Mouse (Mus musculus) CD4-positive, CD25-positive, alpha-beta regulatory T cell, adult 4 months (primary cell): ENCODE measurements at regions not wholly inside any gene's neighbourhood (a gene's known extent, or its start where the extent isn't known, plus 50 kb on each side); places are given as distances from the start of the nearest gene placed in this dataset.
"Not testable (repeated sequence)": the region's sequence is repeated elsewhere in the genome, so short reads cannot be mapped to it uniquely, and the experiment has no call there.

Experiments
- ATAC-seq: one replicate; pipeline ENCODE4 v1.8.0; 2017

DNA sequence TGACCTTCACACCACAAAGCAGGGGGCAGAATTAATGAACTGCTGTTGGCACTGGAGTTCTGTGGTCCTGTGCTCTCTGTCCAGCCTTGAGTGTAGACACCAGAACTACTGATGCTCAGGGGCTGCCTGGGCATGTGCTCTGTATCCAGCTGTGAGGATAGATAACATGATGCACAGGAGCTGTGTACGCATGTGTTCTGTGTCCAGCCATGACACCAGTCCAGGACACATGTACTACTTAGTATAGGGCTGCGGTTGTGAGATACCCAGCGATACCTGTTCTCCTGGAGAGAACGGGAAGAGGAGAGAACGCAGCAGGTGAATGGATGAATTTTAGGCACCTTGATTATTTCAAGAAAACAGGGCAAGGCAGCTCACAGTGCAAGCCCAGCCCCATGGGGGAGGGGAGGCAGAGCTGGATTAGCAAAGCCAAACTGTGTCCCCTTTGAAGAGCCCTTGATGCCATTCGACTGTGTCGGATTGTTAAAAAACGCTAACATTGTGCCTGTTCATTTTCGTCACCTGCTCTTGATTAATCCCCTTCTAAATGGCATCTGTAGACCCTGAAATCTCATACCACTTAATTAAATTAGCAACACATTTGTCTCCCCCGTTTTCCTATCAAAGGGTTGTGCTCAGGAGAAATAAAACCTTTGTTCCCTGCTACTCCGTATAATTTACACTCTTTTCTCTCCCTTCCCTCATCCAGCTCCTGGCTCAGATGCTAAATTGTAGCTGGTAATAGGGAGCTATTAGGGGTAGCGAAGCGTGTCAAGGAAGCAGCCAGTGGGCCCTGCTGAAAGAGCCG lies 218.8 kb upstream of the Irx4 start:
- no peak for ATAC-seq

DNA sequence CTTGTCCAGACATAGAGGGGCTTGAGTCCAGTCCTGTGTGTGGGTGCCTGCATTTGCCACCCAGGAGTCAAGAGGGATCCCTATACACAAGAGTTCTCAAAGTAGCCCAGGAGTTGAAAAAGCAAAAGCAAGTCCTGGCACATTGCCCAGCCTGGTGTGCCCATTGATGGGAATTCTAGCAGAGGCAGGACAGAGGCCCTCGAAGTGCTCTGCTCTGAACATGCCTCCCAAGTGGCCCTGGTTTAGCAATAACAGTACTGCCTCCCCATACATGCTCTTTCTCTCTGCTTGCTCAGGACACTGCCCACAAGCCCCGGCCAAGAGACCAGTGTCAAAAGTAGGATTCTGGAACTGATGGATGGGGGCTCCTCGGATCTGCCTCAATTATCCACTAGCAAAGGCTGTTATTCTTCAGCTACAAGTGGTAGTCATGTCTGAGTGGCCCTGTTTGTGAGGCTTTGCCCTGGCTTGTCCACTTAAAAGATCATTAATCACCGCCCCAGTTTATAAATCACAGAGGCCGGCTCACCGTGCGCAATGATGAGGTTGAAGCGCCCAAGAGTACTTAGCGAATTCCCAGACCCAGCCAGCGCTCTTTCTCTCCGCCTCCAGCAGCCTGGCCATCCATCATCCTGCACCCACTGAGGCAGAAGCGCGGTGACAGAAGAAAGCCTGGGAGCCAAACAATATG lies 190.3 kb upstream of the Irx4 start:
- ATAC-seq = no peak

GRCm38 (mm10) chr13:73070531-73070908 lies 189.8 kb upstream of the Irx4 start:
- no peak for ATAC-seq

- ATAC-seq = no peak
These were observed 189.2 kb upstream of the Irx4 start for GRCm38 (mm10) chr13:73071032-73071431.

- ATAC-seq = no peak
These were observed 188.1 kb upstream of the Irx4 start for GRCm38 (mm10) chr13:73071854-73072852.

GRCm38 (mm10) chr13:73077866-73078430 lies 182.3 kb upstream of the Irx4 start:
- ATAC-seq = no peak

GRCm38 (mm10) chr13:73087815-73088214 lies 172.5 kb upstream of the Irx4 start:
- not testable (repeated sequence) for ATAC-seq

DNA sequence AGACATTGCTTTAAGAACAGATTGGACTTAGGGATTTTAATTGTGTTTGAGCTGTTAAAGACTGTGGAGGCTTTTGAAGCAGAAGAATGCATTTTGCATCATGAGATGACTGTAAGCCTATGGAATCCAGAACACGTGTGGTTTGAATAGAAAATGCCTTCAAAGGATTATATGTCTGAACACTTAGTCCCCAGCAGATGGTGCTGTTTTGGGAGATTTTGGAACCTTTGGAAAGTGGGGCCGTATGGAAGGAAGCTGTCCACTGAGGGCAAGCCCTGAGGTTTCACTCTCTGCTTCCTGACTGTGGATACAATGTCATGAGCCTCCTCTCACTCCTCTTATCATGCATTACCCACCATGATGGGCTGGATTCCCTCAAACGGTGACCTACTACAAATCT lies 168.4 kb upstream of the Irx4 start:
- no peak for ATAC-seq

- no peak for ATAC-seq
These were observed 162.8 kb upstream of the Irx4 start for GRCm38 (mm10) chr13:73097502-73097901.

DNA sequence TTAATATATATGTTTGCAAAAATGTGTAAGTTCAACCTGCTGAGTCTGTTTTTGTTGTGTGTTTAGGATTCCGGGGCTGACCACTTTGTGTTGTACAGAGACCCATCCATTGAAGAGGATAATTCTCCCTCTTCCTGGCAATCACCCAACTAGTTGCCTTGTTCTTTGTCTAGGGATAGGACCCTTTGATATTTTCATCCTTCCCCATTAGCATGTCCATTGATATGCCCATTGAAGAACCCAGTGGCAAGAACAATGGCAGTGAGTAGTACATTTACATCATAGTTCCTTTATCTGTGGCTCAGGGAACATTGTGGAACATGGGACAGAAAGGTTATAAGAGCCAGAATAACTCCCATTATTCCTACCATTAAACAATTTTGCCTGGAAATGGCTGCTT lies 160.9 kb upstream of the Irx4 start:
- ATAC-seq = no peak

DNA sequence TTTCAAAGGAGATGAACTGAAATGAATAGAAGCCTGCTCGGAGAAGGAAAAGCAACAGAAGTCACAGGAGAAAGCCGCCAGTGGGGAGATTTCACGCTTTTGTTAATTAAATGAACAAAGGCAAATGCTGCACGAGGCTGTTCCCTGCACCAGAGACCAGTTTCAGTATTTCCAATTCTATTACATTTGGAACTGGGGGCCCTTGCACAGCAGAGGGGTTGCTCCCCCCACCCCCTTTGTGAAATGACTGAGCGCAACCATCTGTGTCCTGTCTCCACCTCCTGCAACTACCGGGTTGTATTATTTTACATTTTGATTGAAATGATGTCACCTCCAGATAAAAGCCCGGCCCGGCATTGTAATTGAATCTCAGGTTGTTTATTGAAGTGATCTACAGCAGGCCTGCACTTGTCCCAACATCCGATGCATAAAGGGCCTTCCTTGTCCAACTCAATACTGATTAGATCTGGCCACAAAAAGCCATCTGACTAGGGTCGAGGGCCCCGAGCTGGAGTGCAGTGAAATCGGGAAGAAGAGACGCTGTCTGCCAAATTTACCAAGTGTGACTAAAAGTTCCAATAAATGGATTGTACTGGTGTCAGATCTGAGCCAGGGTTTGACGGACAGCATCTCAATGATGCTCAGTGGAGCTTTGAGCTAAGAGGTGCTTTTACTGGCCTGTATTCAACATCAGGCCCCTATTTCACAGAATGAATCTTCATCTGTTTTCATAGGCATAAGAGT lies 152.9 kb upstream of the Irx4 start:
- no peak for ATAC-seq

DNA sequence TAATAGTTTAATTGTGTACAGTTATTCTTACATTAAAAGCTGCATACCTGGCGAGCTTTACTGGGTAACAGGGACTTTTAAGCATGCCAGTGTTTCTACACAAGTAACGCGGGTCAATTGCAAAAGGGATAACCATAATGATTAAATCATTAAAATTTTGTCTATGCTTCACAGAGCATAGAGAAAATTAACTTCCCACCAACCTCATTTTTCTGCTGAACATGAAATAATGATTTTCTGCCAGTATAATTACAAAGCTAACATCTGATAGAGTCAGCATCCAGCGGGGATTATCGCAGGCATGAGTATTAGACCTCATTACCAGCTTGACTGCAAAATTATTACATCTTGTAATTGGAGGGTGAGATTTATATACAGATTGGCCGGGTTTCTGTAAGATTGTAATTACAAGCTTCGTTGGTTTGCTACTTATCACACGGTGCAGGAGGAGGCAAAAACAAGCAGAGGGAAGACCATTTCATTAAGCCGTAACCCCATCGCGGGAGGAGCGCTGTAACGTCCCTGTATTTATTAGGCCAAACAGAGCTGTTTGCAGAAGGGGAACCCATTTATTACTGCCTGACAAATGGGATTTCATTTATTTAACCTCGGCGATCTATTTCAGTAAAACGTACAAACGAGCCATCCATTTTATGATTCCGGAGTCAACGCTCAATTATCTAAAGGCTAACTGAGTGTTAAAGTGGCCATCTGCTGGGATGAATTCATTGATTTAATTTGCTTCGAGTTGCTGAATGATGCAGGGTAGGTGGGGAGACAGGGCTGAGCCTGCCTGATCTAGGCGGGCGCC lies 143.3 kb upstream of the Irx4 start:
- no peak for ATAC-seq

- ATAC-seq = no peak
These were observed 142.6 kb upstream of the Irx4 start for GRCm38 (mm10) chr13:73117633-73118076.

DNA sequence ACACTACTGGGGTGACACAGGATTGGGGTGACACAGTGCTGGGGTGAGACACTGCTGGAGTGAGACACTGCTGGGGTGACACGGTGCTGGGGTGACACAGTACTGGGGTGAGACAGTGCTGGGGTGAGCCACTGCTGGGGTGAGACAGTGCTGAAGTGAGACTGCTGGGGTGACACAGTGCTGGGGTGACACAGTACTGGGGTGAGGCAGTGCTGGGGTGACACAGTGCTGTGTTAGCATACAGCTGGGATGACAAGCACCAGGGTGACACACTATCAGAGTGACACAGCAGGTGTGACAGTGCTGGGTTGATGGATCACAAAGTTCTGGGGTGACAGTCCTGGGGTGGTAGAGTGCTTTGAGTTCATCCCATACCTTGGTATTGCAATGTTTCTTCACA lies 137.3 kb upstream of the Irx4 start:
- ATAC-seq = no peak

- ATAC-seq = no peak
These were observed 129.0 kb upstream of the Irx4 start for GRCm38 (mm10) chr13:73131270-73131669.

DNA sequence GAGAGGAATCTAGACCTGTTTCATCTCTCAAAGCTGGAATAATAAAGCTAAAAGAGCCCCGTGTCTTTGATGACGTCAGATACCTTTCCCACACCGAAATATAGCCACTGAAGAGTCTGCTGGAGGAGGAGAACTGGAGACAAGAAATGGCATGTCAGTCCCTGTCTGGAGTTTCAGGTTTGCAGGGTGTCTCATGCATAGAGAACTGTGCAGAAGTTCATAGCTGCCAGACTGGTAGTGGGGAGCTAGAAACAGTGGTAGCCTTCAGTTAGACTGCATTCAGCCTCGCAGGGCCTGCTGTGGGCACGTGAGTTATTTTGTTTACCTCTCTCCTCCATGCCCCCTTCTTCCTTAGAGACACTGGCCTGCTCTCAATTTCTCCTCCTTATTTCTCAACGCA lies 127.5 kb upstream of the Irx4 start:
- no peak for ATAC-seq

DNA sequence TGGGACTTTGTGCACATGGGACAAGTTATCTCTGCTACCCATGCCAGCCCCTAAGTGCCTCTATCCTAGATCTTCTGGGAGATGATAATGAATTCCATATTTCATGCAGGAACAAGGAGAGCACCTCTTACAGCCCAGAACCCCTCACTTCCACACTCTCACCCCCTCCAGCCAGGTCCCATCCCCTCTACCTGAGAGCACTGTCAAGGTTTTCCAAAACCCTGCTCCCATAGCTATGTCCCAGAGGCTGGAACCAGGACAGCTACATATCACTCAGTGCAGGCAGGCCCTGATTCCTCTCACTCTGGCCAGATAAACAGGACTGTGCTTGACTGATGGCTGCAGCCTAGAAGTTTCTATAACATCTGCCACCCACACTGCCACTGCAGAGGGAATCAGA lies 125.3 kb upstream of the Irx4 start:
- no peak for ATAC-seq

DNA sequence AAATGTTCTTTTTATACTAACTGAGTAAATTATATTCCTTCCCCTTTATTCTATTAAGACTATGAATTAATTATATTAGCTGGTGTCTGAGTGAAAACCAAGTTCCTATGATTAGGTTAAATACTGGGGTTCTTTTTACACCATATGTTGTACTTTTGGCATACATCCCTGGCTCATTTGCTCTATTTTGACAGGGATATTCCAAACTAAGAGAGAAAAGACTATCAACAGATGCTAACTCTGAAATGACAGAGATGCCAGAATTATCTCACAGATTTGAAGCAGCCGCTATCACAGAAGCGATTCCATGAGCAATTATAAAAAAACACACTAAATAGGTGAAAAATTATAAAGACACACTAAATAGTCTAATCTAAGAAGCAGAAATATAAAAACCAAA lies 119.0 kb upstream of the Irx4 start:
- no peak for ATAC-seq

DNA sequence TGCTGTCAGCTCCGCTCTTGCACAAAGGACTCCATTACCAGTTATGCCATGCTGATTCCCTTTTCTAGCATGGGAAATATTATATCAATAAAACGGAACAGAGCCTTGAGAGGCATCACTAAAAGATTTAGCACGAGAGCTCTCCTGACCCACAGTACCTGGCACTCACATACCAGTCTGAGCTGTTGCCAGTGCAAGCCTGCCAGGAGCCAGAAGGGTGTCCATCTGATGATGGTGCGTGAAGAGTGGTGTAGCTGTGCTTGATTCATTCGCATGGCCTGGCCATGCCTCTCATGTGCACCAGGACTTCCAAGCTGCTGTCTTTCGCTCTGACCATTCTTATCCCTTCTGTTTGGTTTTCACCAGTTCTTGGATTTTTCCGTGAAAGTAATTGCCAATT lies 102.3 kb upstream of the Irx4 start:
- no peak for ATAC-seq

DNA sequence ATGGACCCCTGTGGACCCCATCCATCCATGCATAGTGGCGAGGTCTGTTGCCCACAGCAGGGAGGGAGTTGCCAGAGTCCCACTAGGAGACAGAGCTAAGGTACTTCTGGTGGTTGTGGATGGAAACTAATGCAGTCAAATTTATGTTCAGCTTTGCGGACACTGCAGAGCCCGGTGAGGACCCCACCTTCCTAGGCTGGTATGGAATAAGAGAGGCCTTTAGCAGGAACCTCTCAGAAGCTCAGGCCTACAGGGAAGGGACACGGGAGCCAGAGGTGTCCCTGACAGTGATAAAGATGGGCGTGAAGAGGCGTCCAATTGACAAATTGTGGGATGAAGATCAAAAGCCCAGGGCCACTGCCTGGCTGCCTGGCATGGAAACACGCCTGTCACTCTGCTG lies 100.8 kb upstream of the Irx4 start:
- ATAC-seq = no peak

GRCm38 (mm10) chr13:73159865-73160264 lies 100.4 kb upstream of the Irx4 start:
- ATAC-seq = no peak
